Mouse (Mus musculus) embryo, embryonic 11.5 days (tissue): ENCODE data around the gene Dennd6a.

Source experiments
- DNase-seq: peaks from one replicate; pipeline ENCODE4 v3.0.0-alpha.2; 2012; ENCODE audit warnings: low read depth, low spot score

Dennd6a gene

GRCm38 (mm10) chr14:26571951-26572675 lies 1.5 kb upstream of the Dennd6a start:
- no peak for DNase-seq

- no peak for DNase-seq
Measured at GRCm38 (mm10) chr14:26576255-26576780, 2.7 kb downstream of the Dennd6a start.

- DNase-seq: no peak
Measured at GRCm38 (mm10) chr14:26578791-26579191, 5.1 kb downstream of the Dennd6a start.

- DNase-seq: peak; percentile 83
Measured at GRCm38 (mm10) chr14:26579346-26580343, 6.0 kb downstream of the Dennd6a start.

GRCm38 (mm10) chr14:26583645-26584044 lies 10.0 kb downstream of the Dennd6a start:
- no peak for DNase-seq

GRCm38 (mm10) chr14:26587116-26587515 lies 13.5 kb downstream of the Dennd6a start:
- DNase-seq: no peak

- no peak for DNase-seq
Measured at GRCm38 (mm10) chr14:26591353-26591752, 17.7 kb downstream of the Dennd6a start.

- DNase-seq: no peak
Measured at GRCm38 (mm10) chr14:26593281-26593895, 19.7 kb downstream of the Dennd6a start.

- no peak for DNase-seq
Measured at GRCm38 (mm10) chr14:26595167-26595566, 21.5 kb downstream of the Dennd6a start.

- no peak for DNase-seq
Measured at GRCm38 (mm10) chr14:26595695-26596365, 22.2 kb downstream of the Dennd6a start.

- DNase-seq: no peak
Measured at GRCm38 (mm10) chr14:26605354-26605753, 31.7 kb downstream of the Dennd6a start.

GRCm38 (mm10) chr14:26609674-26610073 lies 36.0 kb downstream of the Dennd6a start:
- no peak for DNase-seq

GRCm38 (mm10) chr14:26610689-26611088 lies 37.0 kb downstream of the Dennd6a start:
- no peak for DNase-seq

GRCm38 (mm10) chr14:26625301-26625700 lies 51.6 kb downstream of the Dennd6a start:
- no peak for DNase-seq

GRCm38 (mm10) chr14:26626605-26627140 lies 53.0 kb downstream of the Dennd6a start:
- DNase-seq: no peak

GRCm38 (mm10) chr14:26637025-26637850 lies 63.6 kb downstream of the Dennd6a start:
- no peak for DNase-seq

- DNase-seq: peak; percentile 95
Measured at GRCm38 (mm10) chr14:26637851-26638707, 64.4 kb downstream of the Dennd6a start, which contains the start of gene Arf4. Arf4 (plus strand) TSS chr14:26638074.

- DNase-seq: peak; percentile 35
Measured at GRCm38 (mm10) chr14:26638708-26639084, 65.0 kb downstream of the Dennd6a start.

GRCm38 (mm10) chr14:26639251-26639650 lies 65.6 kb downstream of the Dennd6a start:
- DNase-seq: no peak
